Mouse (Mus musculus): ENCODE results near the gene Kmt5a. TPM values are rescaled to one million over a fixed set of nuclear protein-coding genes. Genes with fewer than 3 reads are reported as not detected.

Gene Kmt5a
- polyA plus RNA-seq (2012; rRNA removed) = 60.2 and 61.7 TPM in 2 replicates

GRCm38 (mm10) chr5:124439447-124440093 is at the start of gene Kmt5a:
TSS of gene Kmt5a (plus strand) at chr5:124439930.

DNA sequence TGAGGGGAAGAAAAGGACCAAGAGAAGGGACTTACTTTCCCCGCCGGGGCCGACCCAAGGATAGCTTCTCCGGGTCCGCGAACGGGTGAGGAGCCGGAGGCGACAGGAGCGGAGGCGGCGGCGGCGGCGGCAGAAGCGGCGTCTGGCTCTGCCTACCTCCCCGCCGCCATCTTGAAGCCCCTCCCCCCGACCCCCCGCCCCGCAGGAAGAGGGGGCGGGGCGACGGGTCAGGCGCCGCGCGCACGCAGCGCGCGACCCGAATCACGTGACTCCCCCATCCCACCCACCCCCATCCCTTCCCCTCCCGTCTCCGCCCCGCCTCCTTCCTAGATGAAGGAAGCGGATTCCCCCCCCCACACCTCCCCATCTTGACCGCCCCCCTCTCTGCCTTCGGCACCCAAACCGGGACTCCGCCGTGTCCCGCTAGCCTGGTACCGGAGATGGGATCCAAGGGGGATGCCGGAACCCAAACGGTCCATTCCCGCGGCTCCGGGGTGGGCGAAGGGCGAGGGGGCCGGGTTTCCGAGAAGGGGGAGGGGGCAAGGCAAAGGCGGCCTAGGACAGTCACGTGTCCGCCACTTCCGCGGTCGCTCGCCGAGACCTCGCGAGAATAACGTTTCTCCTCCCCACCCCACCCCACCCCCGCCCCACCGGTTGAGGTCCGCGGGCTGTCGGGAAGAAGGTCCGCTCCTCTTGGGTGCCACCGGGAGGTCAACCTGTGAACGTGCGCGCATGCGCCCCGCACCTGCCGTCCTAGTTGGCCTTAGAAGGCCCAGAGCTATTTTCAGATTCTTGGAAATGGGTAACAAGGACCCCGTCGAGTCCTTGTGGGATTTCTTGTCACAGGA is 14.1 kb upstream of the Kmt5a start, which contains the start of gene Sbno1:
TSS of gene Sbno1 (minus strand) at position 590 of the 848 bp plus-strand sequence.

GRCm38 (mm10) chr5:124482966-124483654 is 43.4 kb downstream of the Kmt5a start, which contains the start of gene Snrnp35:
TSS of gene Snrnp35 (plus strand) at chr5:124483134.

Other genes with a start within 250 kb of the Kmt5a start
- gene Pitpnm2, start 190.2 kb upstream of the Kmt5a start, polyA plus RNA-seq (2012; rRNA removed) = 4.6 and 4.7 TPM in 2 replicates
- gene Mphosph9, start 112.0 kb upstream of the Kmt5a start, polyA plus RNA-seq (2012; rRNA removed) = 3.8 and 4.2 TPM in 2 replicates
- gene 2810006K23Rik, start 111.8 kb upstream of the Kmt5a start, polyA plus RNA-seq (2012; rRNA removed) = 3.9 and 4.3 TPM in 2 replicates
- 91.6 and 99.7 TPM in 2 replicates for gene Cdk2ap1, start 76.8 kb upstream of the Kmt5a start, polyA plus RNA-seq (2012; rRNA removed)
- gene Sbno1, start 13.9 kb upstream of the Kmt5a start, polyA plus RNA-seq (2012; rRNA removed) = 13.6 and 17.1 TPM in 2 replicates
- gene Rilpl2, start 38.4 kb downstream of the Kmt5a start, polyA plus RNA-seq (2012; rRNA removed) = 8.3 and 9.2 TPM in 2 replicates
- gene Snrnp35, start 43.2 kb downstream of the Kmt5a start, polyA plus RNA-seq (2012; rRNA removed) = 7.9 and 8.2 TPM in 2 replicates
- 1.3 and 1.4 TPM in 2 replicates for gene Rilpl1, start 91.5 kb downstream of the Kmt5a start, polyA plus RNA-seq (2012; rRNA removed)
- 116 and 144 TPM in 2 replicates for gene Tmed2, start 100.8 kb downstream of the Kmt5a start, polyA plus RNA-seq (2012; rRNA removed)
- 6.4 and 7.7 TPM in 2 replicates for gene Ddx55, start 112.9 kb downstream of the Kmt5a start, polyA plus RNA-seq (2012; rRNA removed)
- gene Eif2b1, start 139.2 kb downstream of the Kmt5a start, polyA plus RNA-seq (2012; rRNA removed) = 23.9 and 27.6 TPM in 2 replicates
- gene Gtf2h3, start 139.2 kb downstream of the Kmt5a start, polyA plus RNA-seq (2012; rRNA removed) = 19.2 and 22.8 TPM in 2 replicates
- 5.3 and 6.2 TPM in 2 replicates for gene Atp6v0a2, start 188.6 kb downstream of the Kmt5a start, polyA plus RNA-seq (2012; rRNA removed)

Data from liver, embryonic 14 days (tissue).